Mouse (Mus musculus) heart, postnatal 0 days (tissue): Measurements from ENCODE around the gene Fat2. TPM values are rescaled to one million over a fixed set of nuclear protein-coding genes. Genes with fewer than 3 reads are reported as not detected.

Experiments
- ATAC-seq: fragments of 200-750 bp; cut with Nextera tagmentation; 2 replicates; pipeline ENCODE4 v1.8.0; 2017; ENCODE audit warnings: low read depth, moderate number of reproducible peaks, moderate library complexity; ENCODE audit not compliant: insufficient read depth
- DNase-seq: peaks from one replicate; pipeline ENCODE4 v3.0.0-alpha.2; 2016; ENCODE audit warnings: low spot score
- H3K27ac ChIP-seq: fragments of 300-500 bp; sonication (generic); 2 replicates; pipeline ENCODE4 v1.5.1; 2014; ENCODE audit warnings: low read depth, mild to moderate bottlenecking
- H3K27me3 ChIP-seq: fragments of 300-500 bp; sonication (generic); 2 replicates; pipeline ENCODE4 v1.6.1; 2014; ENCODE audit warnings: low read length, mixed read lengths; ENCODE audit not compliant: control insufficient read depth, insufficient read depth
- H3K36me3 ChIP-seq: fragments of 300-500 bp; sonication (generic); replicated peaks from 2 replicates; pipeline ENCODE4 v1.6.1; 2014; ENCODE audit warnings: low read length, mixed read lengths; ENCODE audit not compliant: control insufficient read depth, insufficient read depth
- H3K4me1 ChIP-seq: fragments of 300-500 bp; sonication (generic); 2 replicates; pipeline ENCODE4 v1.6.1; 2014; ENCODE audit warnings: antibody characterized with exemption; ENCODE audit not compliant: control insufficient read depth, insufficient read depth
- H3K4me2 ChIP-seq: fragments of 300-500 bp; sonication (generic); 2 replicates; pipeline ENCODE4 v1.6.1; 2014; ENCODE audit warnings: low read depth, mild to moderate bottlenecking, low read length, moderate library complexity
- H3K4me3 ChIP-seq: fragments of 300-500 bp; sonication (generic); 2 replicates; pipeline ENCODE4 v1.5.1; 2014; ENCODE audit warnings: low read depth, low read length
- H3K9ac ChIP-seq: fragments of 300-500 bp; sonication (generic); replicated peaks from 2 replicates; pipeline ENCODE4 v1.6.1; 2014; ENCODE audit warnings: low read depth, low read length, mixed read lengths
- H3K9me3 ChIP-seq: fragments of 300-500 bp; sonication (generic); replicated peaks from 2 replicates; pipeline ENCODE4 v1.6.1; 2016; ENCODE audit warnings: low read length; ENCODE audit not compliant: control insufficient read depth
- CTCF ChIP-seq: IDR thresholded peaks from 2 replicates; pipeline ENCODE4 v1.5.1; 2016; ENCODE audit warnings: antibody characterized with exemption, control low read depth, low read depth
- EP300 ChIP-seq: IDR thresholded peaks from 2 replicates; pipeline ENCODE4 v1.6.1; 2016; ENCODE audit warnings: antibody characterized with exemption, low read depth
- WGBS: fragments of 180-500 bp; shearing (Covaris S2); extraction: QIAGEN DNeasy Blood & Tissue Kit; methylation state at CpG from one replicate; pipeline ENCODE4 v1.1.7; 2014; 5-methylcytosine and 5-hydroxymethylcytosine counted together
- polyA plus RNA-seq: library from polyadenylated mRNA; unstranded; fragments of >200 nt; fragmentation: Nextera tagmentation; extraction: Ambion mirVana; gene quantifications from 2 replicates; pipeline ENCODE4 v1.2.1, GENCODE M21; 2015
- total RNA-seq: library from RNA; depleted of rRNA; stranded (reverse); fragments of >200 nt; gene quantifications from 2 replicates; pipeline ENCODE4 v1.2.3, GENCODE M21; 2014; ENCODE audit warnings: low replicate concordance

The Fat2 gene
- total and polyA plus RNA-seq, 2 experiments from 2014 or later = 0.01 to 1.1 TPM

DNA sequence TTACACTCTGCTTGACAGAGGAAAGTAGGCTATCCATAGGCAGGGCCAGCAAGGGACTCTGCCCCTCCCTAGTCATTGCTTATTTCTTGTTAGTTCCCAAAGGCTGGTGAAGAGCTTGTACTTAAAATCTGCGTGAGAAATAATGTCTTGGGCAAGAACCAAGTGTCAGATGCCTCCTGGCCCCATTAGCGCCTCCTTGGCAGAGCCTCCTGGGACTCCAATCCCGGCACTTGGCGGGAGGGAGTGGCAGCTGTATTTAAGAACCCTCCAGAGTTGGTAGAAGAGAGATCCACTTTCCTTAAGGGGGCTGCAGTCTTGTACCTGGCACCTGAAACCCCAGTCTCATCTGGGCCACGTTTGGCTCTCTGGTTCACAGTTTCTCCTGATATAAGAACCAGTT is 122.2 kb downstream of the Fat2 start:
- Histone ChIP-seq H3K27ac (no peak overlapping the region), H3K9ac (no peak overlapping the region), H3K4me3 (no peak overlapping the region), H3K4me2 (no peak overlapping the region), H3K9me3 (no peaks in the 10 kb centered on the region), H3K4me1 (no peaks in the 10 kb centered on the region), H3K27me3 (no peaks in the 10 kb centered on the region), H3K36me3 (no peaks in the 10 kb centered on the region; the same call in 1 of the 2 replicates)
- no peak for DNase-seq
- TF ChIP-seq EP300 (no peak), CTCF (no peak)
- no peak for ATAC-seq
- WGBS = 84% methylated on average over 5 of the region's 5 CpGs

DNA sequence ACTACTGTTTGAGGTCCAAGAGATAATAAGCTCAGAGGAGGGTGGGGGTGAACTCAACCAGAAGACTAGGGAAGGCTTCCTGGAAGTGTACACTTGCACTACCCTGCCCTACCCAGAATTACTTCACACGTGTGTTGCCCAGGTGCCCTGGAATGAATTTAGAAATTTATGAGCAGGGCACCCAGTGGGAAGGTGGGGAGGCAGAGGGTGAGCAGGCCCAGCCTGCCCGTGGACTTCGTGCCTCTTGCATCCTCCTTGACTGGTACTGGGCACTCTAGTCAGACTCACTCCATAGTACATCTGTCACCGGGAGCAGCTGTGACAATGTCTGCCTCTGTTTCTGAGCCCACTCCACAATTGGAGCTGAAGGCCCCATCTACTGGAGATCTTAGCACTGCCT is 122.8 kb downstream of the Fat2 start:
- no peak overlapping the region for H3K9ac ChIP-seq
- H3K27ac ChIP-seq = no peak overlapping the region
- no peak for DNase-seq
- H3K4me3 ChIP-seq = no peak overlapping the region
- 89% methylated on average over 4 of the region's 4 CpGs for WGBS
- ATAC-seq = no peak
- TF ChIP-seq CTCF (no peak), EP300 (no peak)
- no peaks in the 10 kb centered on the region; the same call in 1 of the 2 replicates for H3K4me1 ChIP-seq
- H3K4me2 ChIP-seq = no peak overlapping the region
- no peaks in the 10 kb centered on the region for H3K9me3 ChIP-seq
- H3K36me3 ChIP-seq = no peaks in the 10 kb centered on the region
- H3K27me3 ChIP-seq = no peaks in the 10 kb centered on the region

DNA sequence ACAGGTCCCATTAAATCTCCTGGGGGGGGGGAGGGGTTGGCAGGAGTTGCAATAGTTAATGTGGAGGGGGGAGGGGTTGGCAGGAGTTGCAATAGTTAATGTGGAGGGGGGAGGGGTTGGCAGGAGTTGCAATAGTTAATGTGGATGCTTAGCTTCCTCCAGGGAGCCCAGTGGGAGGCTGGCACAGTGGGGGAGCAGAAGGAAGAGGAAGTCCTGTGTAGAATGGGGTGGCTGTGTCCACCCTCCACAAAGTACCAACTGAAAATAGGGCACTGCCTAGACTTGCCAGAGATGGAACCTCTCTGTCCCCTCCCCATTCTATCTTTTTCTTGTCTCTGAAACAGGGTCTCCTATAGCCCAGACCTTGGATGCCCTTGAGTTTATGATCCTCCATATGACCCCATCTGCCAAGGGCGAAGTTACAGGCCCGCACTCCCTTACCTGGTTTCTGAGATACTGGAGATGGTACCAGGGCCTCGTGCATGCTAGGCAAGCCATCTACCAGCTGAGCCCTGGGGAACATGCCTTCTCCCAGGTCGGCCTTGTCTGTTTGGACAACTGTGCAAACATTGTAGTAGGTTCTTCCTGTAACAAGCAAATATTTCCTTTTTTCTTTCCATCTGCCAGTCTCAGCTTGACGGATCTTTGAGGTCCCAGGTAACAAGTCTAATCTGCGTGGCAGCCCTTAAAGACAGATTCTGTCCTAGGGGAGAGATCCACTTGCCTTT is 126.6 kb downstream of the Fat2 start:
- Histone ChIP-seq H3K4me1 (peaks cover 5% of the 10 kb centered on the region; the same call in 1 of the 2 replicates), H3K27me3 (no peaks in the 10 kb centered on the region), H3K9ac (no peak overlapping the region), H3K36me3 (no peaks in the 10 kb centered on the region), H3K4me2 (no peak overlapping the region), H3K4me3 (no peak overlapping the region), H3K9me3 (no peaks in the 10 kb centered on the region), H3K27ac (no peak overlapping the region)
- TF ChIP-seq CTCF (no peak), EP300 (no peak)
- DNase-seq (no peak), ATAC-seq (no peak)
- 64% methylated on average over 6 of the region's 6 CpGs for WGBS

DNA sequence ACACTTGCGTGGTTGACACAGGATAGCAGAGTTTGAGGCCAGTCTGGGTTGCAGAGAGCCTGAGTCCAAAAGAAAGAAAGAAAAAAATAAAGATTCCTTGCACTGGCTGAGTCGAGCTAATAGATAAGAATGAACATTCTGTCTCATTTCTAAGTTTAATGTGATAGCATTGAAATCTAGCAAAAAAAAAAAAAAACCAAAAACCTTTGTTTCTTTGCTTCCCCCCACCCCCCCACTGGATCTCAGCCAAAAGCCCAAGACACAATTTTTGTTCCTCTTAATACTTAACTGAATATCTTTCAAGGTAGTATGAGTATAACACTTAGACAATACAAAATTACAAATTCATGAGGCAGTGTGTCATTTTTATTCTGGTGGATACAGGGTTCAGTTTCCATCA is 127.3 kb downstream of the Fat2 start:
- peaks cover 6% of the 10 kb centered on the region; the same call in 1 of the 2 replicates for H3K4me1 ChIP-seq
- no peak for TF ChIP-seq CTCF
- no peak for TF ChIP-seq EP300
- ATAC-seq (no peak), DNase-seq (no peak)
- no peak overlapping the region for H3K27ac ChIP-seq
- no peak overlapping the region for H3K4me3 ChIP-seq
- no peaks in the 10 kb centered on the region for H3K27me3 ChIP-seq
- H3K9ac ChIP-seq = no peak overlapping the region
- H3K4me2 ChIP-seq = no peak overlapping the region
- H3K36me3 ChIP-seq = no peaks in the 10 kb centered on the region
- WGBS = 64% methylated on average over 2 of the region's 2 CpGs
- no peaks in the 10 kb centered on the region for H3K9me3 ChIP-seq

- no peak for DNase-seq
- 60% methylated on average over 6 of the region's 6 CpGs for WGBS
- H3K27me3 ChIP-seq = no peaks in the 10 kb centered on the region
These were observed 128.2 kb downstream of the Fat2 start for GRCm38 (mm10) chr11:55208001-55208690.

More at GRCm38 (mm10) chr11:55208001-55208690, 128.2 kb downstream of the Fat2 start:
- no peak overlapping the region for H3K27ac ChIP-seq
- H3K4me1 ChIP-seq = peaks cover 6% of the 10 kb centered on the region; the same call in 1 of the 2 replicates
- H3K9me3 ChIP-seq = no peaks in the 10 kb centered on the region
- H3K4me3 ChIP-seq = no peak overlapping the region
- no peak overlapping the region for H3K9ac ChIP-seq
- no peak overlapping the region for H3K4me2 ChIP-seq
- TF ChIP-seq CTCF (no peak), EP300 (no peak)
- H3K36me3 ChIP-seq = no peaks in the 10 kb centered on the region
- ATAC-seq = no peak
